Mouse (Mus musculus) embryonic facial prominence, embryonic 11.5 days (tissue): ENCODE measurements at regions not wholly inside any gene's neighbourhood (a gene's known extent, or its start where the extent isn't known, plus 50 kb on each side); places are given as distances from the start of the nearest gene placed in this dataset.

Source experiments
- ATAC-seq: fragments of 200-750 bp; cut with Nextera tagmentation; replicated peaks from 2 replicates; pipeline ENCODE4 v1.8.0; 2017; ENCODE audit warnings: low read depth; ENCODE audit not compliant: insufficient number of reproducible peaks, low FRiP score, low TSS enrichment
- DNase-seq: peaks from one replicate; pipeline ENCODE4 v3.0.0-alpha.2; 2015; ENCODE audit warnings: low spot score
- H3K27ac ChIP-seq: fragments of 300-500 bp; sonication (generic); replicated peaks from 2 replicates; pipeline ENCODE4 v1.5.1; 2014; ENCODE audit warnings: mild to moderate bottlenecking, low read depth, low read length, control low read depth
- H3K27me3 ChIP-seq: fragments of 300-500 bp; sonication (generic); 2 replicates; pipeline ENCODE4 v1.6.1; 2014; ENCODE audit warnings: mild to moderate bottlenecking, low read length, moderate library complexity, mixed read lengths; ENCODE audit not compliant: control insufficient read depth, insufficient read depth
- H3K36me3 ChIP-seq: fragments of 300-500 bp; sonication (generic); replicated peaks from 2 replicates; pipeline ENCODE4 v1.6.1; 2014; ENCODE audit warnings: low read depth, mild to moderate bottlenecking, low read length, moderate library complexity, mixed read lengths; ENCODE audit not compliant: control insufficient read depth, insufficient read depth
- H3K4me1 ChIP-seq: fragments of 300-500 bp; sonication (generic); 2 replicates; pipeline ENCODE4 v1.6.1; 2014; ENCODE audit warnings: low read length, mixed read lengths; ENCODE audit not compliant: control insufficient read depth, insufficient read depth
- H3K4me2 ChIP-seq: fragments of 300-500 bp; sonication (generic); 2 replicates; pipeline ENCODE4 v1.6.1; 2014; ENCODE audit warnings: low read depth, mild to moderate bottlenecking, control low read depth, low read length, moderate library complexity
- H3K4me3 ChIP-seq: fragments of 300-500 bp; sonication (generic); 2 replicates; pipeline ENCODE4 v1.5.1; 2014; ENCODE audit warnings: low read depth, low read length, control low read depth
- H3K9ac ChIP-seq: fragments of 300-500 bp; sonication (generic); replicated peaks from 2 replicates; pipeline ENCODE4 v1.6.1; 2014; ENCODE audit warnings: mild to moderate bottlenecking, control low read depth, low read length
- H3K9me3 ChIP-seq: fragments of 300-500 bp; sonication (generic); replicated peaks from 2 replicates; pipeline ENCODE4 v1.6.1; 2016; ENCODE audit warnings: mild to moderate bottlenecking, low read length, inconsistent platforms, mixed read lengths; ENCODE audit not compliant: control insufficient read depth
- WGBS: fragments of 180-500 bp; shearing (Covaris S2); extraction: QIAGEN DNeasy Blood & Tissue Kit; methylation state at CpG from one replicate; pipeline ENCODE4 v1.1.7; 2014; 5-methylcytosine and 5-hydroxymethylcytosine counted together

DNA sequence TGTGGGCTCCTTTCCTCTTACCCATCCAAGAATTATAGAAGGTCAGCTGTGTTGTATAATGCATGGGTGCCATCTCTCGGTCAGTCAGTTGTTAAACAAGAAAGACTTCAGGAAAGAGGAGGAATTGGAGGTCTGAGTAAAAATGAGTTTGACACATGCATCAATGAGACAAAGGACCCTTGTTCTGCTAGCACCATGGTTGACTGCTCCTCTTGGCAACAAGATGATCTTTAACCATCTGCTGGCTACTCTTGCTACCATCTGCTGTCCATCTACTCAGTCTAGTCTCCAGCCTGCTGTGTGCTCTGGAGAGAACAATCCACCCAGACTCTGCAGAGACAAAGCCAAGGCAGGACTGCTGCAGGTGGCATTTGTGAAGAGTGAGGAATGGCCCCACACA, 267.2 kb upstream of the Thsd7b start:
- Histone ChIP-seq H3K4me2 (no peak overlapping the region), H3K9ac (no peak overlapping the region), H3K4me3 (no peak overlapping the region), H3K27ac (no peak overlapping the region), H3K36me3 (no peaks in the 10 kb centered on the region), H3K27me3 (no peaks in the 10 kb centered on the region), H3K9me3 (no peaks in the 10 kb centered on the region), H3K4me1 (no peaks in the 10 kb centered on the region)
- DNase-seq, result no peak
- 52% methylated on average over 1 of the region's 1 CpGs for WGBS
- no peak for ATAC-seq

- Histone ChIP-seq H3K4me3 (no peak overlapping the region), H3K9ac (no peak overlapping the region)
- 73% methylated on average over 2 of the region's 2 CpGs for WGBS
Observed at GRCm38 (mm10) chr1:129002286-129002685, 270.8 kb upstream of the Thsd7b start.

DNA sequence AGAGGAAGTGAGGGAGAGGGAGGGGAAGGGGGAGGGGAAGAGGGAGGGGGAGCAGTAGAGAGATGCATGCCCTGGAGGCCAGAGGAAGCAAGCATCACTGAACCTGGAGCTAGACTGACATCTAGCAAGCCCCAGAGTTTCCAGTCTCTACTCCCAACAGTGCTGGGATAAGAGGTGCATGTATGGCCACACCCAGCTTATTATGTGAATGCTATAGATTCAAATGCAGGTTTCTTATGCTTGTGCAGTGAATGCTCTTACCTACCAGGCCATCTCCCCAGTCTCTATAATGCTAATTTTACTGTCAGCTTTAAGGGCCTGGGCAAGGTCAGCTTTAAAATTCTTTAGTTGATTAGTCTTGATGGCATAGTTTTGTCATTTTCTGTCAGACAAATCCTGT, 271.3 kb upstream of the Thsd7b start:
- no peak for DNase-seq
- H3K4me3 ChIP-seq, result no peak overlapping the region
- ATAC-seq, result no peak
- no peaks in the 10 kb centered on the region for H3K36me3 ChIP-seq
- no peak overlapping the region for H3K27ac ChIP-seq
- no peaks in the 10 kb centered on the region for H3K27me3 ChIP-seq
- H3K9ac ChIP-seq, result no peak overlapping the region
- H3K4me1 ChIP-seq, result no peaks in the 10 kb centered on the region
- H3K4me2 ChIP-seq, result no peak overlapping the region
- H3K9me3 ChIP-seq, result no peaks in the 10 kb centered on the region

More at GRCm38 (mm10) chr1:129002286-129002685, 270.8 kb upstream of the Thsd7b start:
- no peaks in the 10 kb centered on the region for H3K4me1 ChIP-seq
- no peak overlapping the region for H3K4me2 ChIP-seq
- H3K36me3 ChIP-seq, result no peaks in the 10 kb centered on the region
- no peaks in the 10 kb centered on the region for H3K27me3 ChIP-seq
- ATAC-seq, result no peak
- no peak for DNase-seq
- no peak overlapping the region for H3K27ac ChIP-seq
- no peaks in the 10 kb centered on the region for H3K9me3 ChIP-seq

- Histone ChIP-seq H3K4me3 (no peak overlapping the region), H3K27ac (no peak overlapping the region), H3K4me2 (no peak overlapping the region), H3K9me3 (no peaks in the 10 kb centered on the region), H3K4me1 (no peaks in the 10 kb centered on the region), H3K36me3 (no peaks in the 10 kb centered on the region), H3K27me3 (no peaks in the 10 kb centered on the region), H3K9ac (no peak overlapping the region)
- DNase-seq (no peak), ATAC-seq (no peak)
- WGBS, result 65% methylated on average over 5 of the region's 5 CpGs
Observed at GRCm38 (mm10) chr1:128999741-129000517, 273.2 kb upstream of the Thsd7b start.

GRCm38 (mm10) chr1:128994655-128995054, 278.4 kb upstream of the Thsd7b start:
- 87% methylated on average over 6 of the region's 6 CpGs for WGBS
- Histone ChIP-seq H3K9me3 (no peaks in the 10 kb centered on the region), H3K4me3 (no peak overlapping the region), H3K27me3 (no peaks in the 10 kb centered on the region), H3K9ac (no peak overlapping the region), H3K36me3 (no peaks in the 10 kb centered on the region), H3K4me1 (no peaks in the 10 kb centered on the region), H3K4me2 (no peak overlapping the region), H3K27ac (no peak overlapping the region)
- DNase-seq (no peak), ATAC-seq (no peak)

DNA sequence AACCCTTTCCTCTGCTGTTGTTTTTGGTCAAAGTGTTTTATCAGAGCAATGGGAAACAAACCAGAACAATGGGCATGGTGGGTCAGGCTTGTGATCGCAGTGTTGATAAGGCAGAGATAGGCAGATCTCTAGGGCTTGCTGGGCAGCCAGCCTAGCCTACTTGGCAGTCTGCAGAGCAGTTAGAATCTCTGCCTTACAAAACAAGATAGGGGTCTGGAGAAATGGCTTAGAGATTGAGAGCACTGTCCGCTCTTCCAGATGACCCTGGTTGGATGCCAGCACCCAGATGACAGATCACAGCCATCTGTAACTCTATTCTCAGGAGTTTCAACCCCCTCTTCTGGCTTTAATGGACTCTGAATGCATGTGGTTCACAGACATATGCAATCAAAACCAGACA, 289.7 kb upstream of the Thsd7b start:
- H3K4me2 ChIP-seq, result no peak overlapping the region
- no peak overlapping the region for H3K9ac ChIP-seq
- no peaks in the 10 kb centered on the region for H3K9me3 ChIP-seq
- H3K4me1 ChIP-seq, result no peaks in the 10 kb centered on the region
- DNase-seq (no peak), ATAC-seq (no peak)
- H3K27me3 ChIP-seq, result no peaks in the 10 kb centered on the region
- 83% methylated on average over 2 of the region's 2 CpGs for WGBS
- no peak overlapping the region for H3K4me3 ChIP-seq
- H3K27ac ChIP-seq, result no peak overlapping the region
- H3K36me3 ChIP-seq, result no peaks in the 10 kb centered on the region

DNA sequence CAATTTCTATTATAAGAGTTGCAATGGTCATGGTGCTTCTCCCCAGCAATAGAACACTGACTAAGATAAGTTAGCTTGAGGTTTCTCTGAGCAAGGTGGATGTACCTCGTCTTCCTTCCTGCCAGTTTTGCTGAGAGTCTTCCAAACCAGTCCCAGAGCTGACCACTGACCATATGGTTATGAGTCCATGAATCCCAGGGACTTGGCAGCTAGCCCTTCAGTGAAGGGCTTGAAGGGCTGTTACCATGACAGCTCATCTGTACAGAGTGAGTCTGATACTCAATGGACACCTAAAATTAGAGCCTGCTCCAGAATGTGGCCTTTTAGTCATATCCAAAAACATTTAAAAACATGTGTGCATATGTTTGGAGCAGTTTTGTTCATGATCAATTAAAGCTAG, 297.5 kb upstream of the Thsd7b start:
- H3K27ac ChIP-seq, result no peak overlapping the region
- H3K27me3 ChIP-seq, result no peaks in the 10 kb centered on the region
- no peak for DNase-seq
- no peak overlapping the region for H3K9ac ChIP-seq
- H3K36me3 ChIP-seq, result no peaks in the 10 kb centered on the region
- H3K9me3 ChIP-seq, result no peaks in the 10 kb centered on the region
- no peaks in the 10 kb centered on the region for H3K4me1 ChIP-seq
- WGBS, result 72% methylated on average over 1 of the region's 1 CpGs
- no peak for ATAC-seq
- no peak overlapping the region for H3K4me2 ChIP-seq
- H3K4me3 ChIP-seq, result no peak overlapping the region

GRCm38 (mm10) chr1:128951436-128951835, 321.7 kb upstream of the Thsd7b start:
- 52% methylated on average over 2 of the region's 2 CpGs for WGBS
- ATAC-seq, result no peak
- Histone ChIP-seq H3K9me3 (no peaks in the 10 kb centered on the region), H3K4me3 (no peak overlapping the region), H3K9ac (no peak overlapping the region), H3K4me1 (no peaks in the 10 kb centered on the region), H3K4me2 (no peak overlapping the region), H3K27ac (no peak overlapping the region), H3K36me3 (no peaks in the 10 kb centered on the region), H3K27me3 (no peaks in the 10 kb centered on the region)
- no peak for DNase-seq
